Mouse (Mus musculus) MEL (cell line): Measurements from ENCODE around the gene Casr. TPM values are rescaled to one million over a fixed set of nuclear protein-coding genes. Genes with fewer than 3 reads are reported as not detected.

ENCODE experiments used
- DNase-seq: peaks from one replicate; pipeline ENCODE4 v3.0.0; 2011; ENCODE audit warnings: low read depth, low spot score
- H3K27ac ChIP-seq: 2 replicates; pipeline ENCODE4 v1.5.1; 2012; ENCODE audit warnings: low read depth, mild to moderate bottlenecking, control low read depth, low read length, moderate library complexity; ENCODE audit not compliant: control insufficient read depth
- H3K27me3 ChIP-seq, 2 experiments: fragments of 150-350 bp in 1 of 2; sonication (generic) in 1 of 2; 2 replicates each; pipeline ENCODE4 v1.6.1; 2012; ENCODE audit warnings: low read length in 2 of 2, mild to moderate bottlenecking in 2 of 2, improper control_type of control experiment in 1 of 2, moderate library complexity in 1 of 2; ENCODE audit not compliant: insufficient read depth in 2 of 2, control insufficient read depth in 1 of 2
- H3K36me3 ChIP-seq, 2 experiments: 2 replicates each; pipeline ENCODE4 v1.6.1; 2012 to 2014; ENCODE audit warnings: low read length in 2 of 2, improper control_type of control experiment in 1 of 2, inconsistent platforms in 1 of 2, mild to moderate bottlenecking in 1 of 2; ENCODE audit not compliant: insufficient read depth in 2 of 2, control insufficient read depth in 1 of 2
- H3K4me1 ChIP-seq, 2 experiments: fragments of 150-350 bp in 1 of 2; sonication (generic) in 1 of 2; 2 replicates each; pipeline ENCODE4 v1.6.1; 2012; ENCODE audit warnings: low read length in 2 of 2, improper control_type of control experiment in 1 of 2, mild to moderate bottlenecking in 1 of 2; ENCODE audit not compliant: insufficient read depth in 2 of 2, control insufficient read depth in 1 of 2
- H3K4me3 ChIP-seq, 2 experiments: fragments of 150-350 bp in 1 of 2; sonication (generic) in 1 of 2; 2 replicates each; pipeline ENCODE4 v1.5.1; 2012; ENCODE audit warnings: low read depth in 2 of 2, low read length in 2 of 2, mild to moderate bottlenecking in 2 of 2, moderate library complexity in 2 of 2, control low read depth in 1 of 2, improper control_type of control experiment in 1 of 2; ENCODE audit not compliant: control insufficient read depth in 1 of 2, insufficient read depth in 1 of 2
- H3K79me2 ChIP-seq: 2 replicates; pipeline ENCODE4 v1.6.1; 2012; ENCODE audit warnings: mild to moderate bottlenecking, low read length, moderate library complexity; ENCODE audit not compliant: control insufficient read depth, poor library complexity, insufficient read depth
- H3K9ac ChIP-seq: 2 replicates; pipeline ENCODE4 v1.6.1; 2012; ENCODE audit warnings: low read depth, mild to moderate bottlenecking, control low read depth, low read length, moderate library complexity; ENCODE audit not compliant: control insufficient read depth, poor library complexity, severe bottlenecking
- H3K9me3 ChIP-seq: fragments of 150-350 bp; sonication (generic); replicated peaks from 2 replicates; pipeline ENCODE4 v1.6.1; 2012; ENCODE audit warnings: mild to moderate bottlenecking, low read length, improper control_type of control experiment, moderate library complexity; ENCODE audit not compliant: insufficient read depth
- CHD1 ChIP-seq: IDR thresholded peaks from 2 replicates; pipeline ENCODE4 v1.6.1; 2012; ENCODE audit warnings: low read depth, mild to moderate bottlenecking, inconsistent platforms, low read length, improper control_type of control experiment
- CHD2 ChIP-seq: IDR thresholded peaks from 2 replicates; pipeline ENCODE4 v1.6.1; 2011; ENCODE audit warnings: low read length, improper control_type of control experiment
- ELF1 ChIP-seq: IDR thresholded peaks from 2 replicates; pipeline ENCODE4 v1.6.1; 2014; ENCODE audit warnings: low read depth, mild to moderate bottlenecking, inconsistent platforms, low read length, improper control_type of control experiment, moderate library complexity
- EP300 ChIP-seq, 2 experiments: IDR thresholded peaks; 2 replicates each; pipeline ENCODE4 v1.6.1; 2011; ENCODE audit warnings: improper control_type of control experiment in 2 of 2, low read length in 2 of 2, low read depth in 1 of 2, mild to moderate bottlenecking in 1 of 2
- KAT2A ChIP-seq: conservative IDR thresholded peaks from 2 replicates; pipeline ENCODE4 v1.6.1; 2012; ENCODE audit warnings: low read depth, low read length, improper control_type of control experiment, inconsistent platforms
- MAX ChIP-seq: IDR thresholded peaks from 2 replicates; pipeline ENCODE4 v1.6.1; 2011; ENCODE audit warnings: low read length, improper control_type of control experiment
- MAZ ChIP-seq: IDR thresholded peaks from 2 replicates; pipeline ENCODE4 v1.6.1; 2012; ENCODE audit warnings: low read depth, mild to moderate bottlenecking, inconsistent platforms, low read length, improper control_type of control experiment
- MEF2A ChIP-seq: IDR thresholded peaks from 2 replicates; pipeline ENCODE4 v1.6.1; 2014; ENCODE audit warnings: low read depth, mild to moderate bottlenecking, inconsistent platforms, low read length, improper control_type of control experiment; ENCODE audit not compliant: poor library complexity, insufficient replicate concordance, severe bottlenecking; ENCODE audit errors: extremely low read depth
- MYB ChIP-seq: IDR thresholded peaks from 2 replicates; pipeline ENCODE4 v1.6.1; 2011; ENCODE audit warnings: mild to moderate bottlenecking, low read depth, low read length, improper control_type of control experiment
- MYC ChIP-seq: IDR thresholded peaks from 2 replicates; pipeline ENCODE4 v1.6.1; 2011; ENCODE audit warnings: low read depth, mild to moderate bottlenecking, low read length, improper control_type of control experiment, moderate library complexity
- NRF1 ChIP-seq: IDR thresholded peaks from 2 replicates; pipeline ENCODE4 v1.6.1; 2014; ENCODE audit warnings: low read depth, mild to moderate bottlenecking, inconsistent platforms, low read length, improper control_type of control experiment, moderate library complexity; ENCODE audit not compliant: poor library complexity, insufficient read depth, severe bottlenecking
- POLR2AphosphoS2 ChIP-seq: IDR thresholded peaks from 2 replicates; pipeline ENCODE4 v1.6.1; 2011; ENCODE audit warnings: low read length, improper control_type of control experiment
- POLR2AphosphoS5 ChIP-seq: IDR thresholded peaks from 2 replicates; pipeline ENCODE4 v1.6.1; 2012; ENCODE audit warnings: low read depth, borderline replicate concordance, mild to moderate bottlenecking, inconsistent platforms, low read length, moderate library complexity, mixed read lengths
- RAD21 ChIP-seq: IDR thresholded peaks from 2 replicates; pipeline ENCODE4 v1.6.1; 2011; ENCODE audit warnings: mild to moderate bottlenecking, low read depth, low read length, improper control_type of control experiment
- TAL1 ChIP-seq: IDR thresholded peaks from 2 replicates; pipeline ENCODE4 v1.6.1; 2012; ENCODE audit warnings: mild to moderate bottlenecking, inconsistent platforms, low read length, moderate library complexity, mixed read lengths
- TBP ChIP-seq: IDR thresholded peaks from 2 replicates; pipeline ENCODE4 v1.8.0; 2011; ENCODE audit warnings: low read depth, low read length, improper control_type of control experiment
- TCF12 ChIP-seq: IDR thresholded peaks from 2 replicates; pipeline ENCODE4 v1.6.1; 2014; ENCODE audit warnings: low read depth, mild to moderate bottlenecking, inconsistent platforms, low read length, improper control_type of control experiment, moderate library complexity
- USF2 ChIP-seq, 2 experiments: IDR thresholded peaks; 2 replicates each; pipeline ENCODE4 v1.6.1; 2011 to 2012; ENCODE audit warnings: improper control_type of control experiment in 2 of 2, low read length in 2 of 2, borderline replicate concordance in 1 of 2, inconsistent platforms in 1 of 2, low read depth in 1 of 2, mild to moderate bottlenecking in 1 of 2; ENCODE audit not compliant: insufficient read depth in 1 of 2
- ZC3H11A ChIP-seq: IDR thresholded peaks from 2 replicates; pipeline ENCODE4 v1.6.1; 2012; ENCODE audit warnings: low read depth, mild to moderate bottlenecking, inconsistent platforms, low read length, improper control_type of control experiment
- ZKSCAN1 ChIP-seq: IDR thresholded peaks from 2 replicates; pipeline ENCODE4 v1.6.1; 2012; ENCODE audit warnings: low read depth, mild to moderate bottlenecking, inconsistent platforms, low read length, improper control_type of control experiment, moderate library complexity
- ZMIZ1 ChIP-seq: IDR thresholded peaks from 2 replicates; pipeline ENCODE4 v1.6.1; 2012; ENCODE audit warnings: low read depth, mild to moderate bottlenecking, inconsistent platforms, low read length, improper control_type of control experiment, moderate library complexity
- ZNF384 ChIP-seq: IDR thresholded peaks from 2 replicates; pipeline ENCODE4 v1.6.1; 2012; ENCODE audit warnings: low read depth, mild to moderate bottlenecking, inconsistent platforms, low read length, improper control_type of control experiment
- polyA plus RNA-seq, 2 experiments: library from polyadenylated mRNA; stranded (reverse) in 1 of 2; unstranded in 1 of 2; fragments of >175 nt in 1 of 2; fragments of >200 nt in 1 of 2; gene quantifications; 2 replicates each; pipeline versions ENCODE4 v1.2.1 to v1.2.4; 2012; ENCODE audit warnings: low replicate concordance in 2 of 2, low read depth in 1 of 2; ENCODE audit not compliant: insufficient read length in 2 of 2, insufficient read depth in 1 of 2, missing spikeins in 1 of 2
- total RNA-seq: library from RNA; depleted of rRNA; stranded (reverse); fragments of 300-350 nt; gene quantifications from 2 replicates; pipeline ENCODE4 v1.2.3, GENCODE M21; 2012

The Casr gene
- total and polyA plus RNA-seq, 3 experiments = not detected

DNA sequence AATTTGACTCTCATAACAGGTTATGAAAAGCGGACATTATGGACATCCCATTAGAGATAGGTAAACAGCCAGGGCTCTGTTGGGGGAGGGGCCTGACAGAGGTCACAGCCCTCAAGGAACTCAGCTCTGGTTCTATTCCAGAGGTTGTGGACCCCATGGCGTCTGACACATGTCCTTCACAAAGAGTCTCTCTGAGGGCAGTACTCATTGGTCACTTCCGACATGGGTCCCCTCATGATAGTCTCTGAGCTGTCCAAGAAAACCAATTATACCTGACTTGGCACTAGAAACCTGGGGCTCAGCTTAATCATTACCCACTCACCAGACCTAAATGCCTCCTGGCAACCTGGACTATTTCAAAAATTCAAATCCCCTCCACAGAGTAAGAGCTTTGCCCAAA lies 18.9 kb downstream of the Casr start:
- H3K4me1 ChIP-seq = no peaks in the 10 kb centered on the region
- no peaks in the 10 kb centered on the region for H3K36me3 ChIP-seq
- DNase-seq = no peak
- TF ChIP-seq ZNF384 = no peak
- no peak for TF ChIP-seq CHD2
- TF ChIP-seq ZC3H11A = no peak
- no peak for TF ChIP-seq MAX
- no peaks in the 10 kb centered on the region for H3K9me3 ChIP-seq
- no peaks in the 10 kb centered on the region for H3K27me3 ChIP-seq
- H3K4me3 ChIP-seq = no peak overlapping the region
- H3K9ac ChIP-seq = no peak overlapping the region
- no peaks in the 10 kb centered on the region for H3K79me2 ChIP-seq
- H3K27ac ChIP-seq = no peak overlapping the region

DNA sequence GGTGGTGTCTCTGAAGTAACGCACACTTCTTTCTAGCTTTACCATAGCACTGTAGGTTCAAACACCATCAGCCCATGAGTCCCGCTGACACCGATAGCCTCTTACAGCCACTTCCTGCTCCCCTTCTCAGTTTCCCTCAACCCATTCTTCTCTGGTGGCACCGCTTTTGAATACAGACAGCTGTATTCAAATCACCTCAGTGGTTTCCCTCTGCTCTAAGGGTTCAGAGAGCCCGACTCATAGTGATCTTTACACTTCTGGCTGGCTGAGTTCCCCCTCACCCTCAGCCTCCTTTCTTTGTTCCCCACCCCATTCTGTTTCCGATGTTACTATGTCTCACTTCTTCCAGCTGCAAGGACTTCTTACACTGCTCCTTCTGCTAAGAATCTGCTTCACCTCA lies 21.1 kb downstream of the Casr start:
- Histone ChIP-seq H3K9me3 (no peaks in the 10 kb centered on the region), H3K9ac (no peak overlapping the region), H3K27ac (no peak overlapping the region), H3K79me2 (no peaks in the 10 kb centered on the region), H3K4me1 (no peaks in the 10 kb centered on the region), H3K27me3 (no peaks in the 10 kb centered on the region), H3K4me3 (no peak overlapping the region), H3K36me3 (no peaks in the 10 kb centered on the region)
- TF ChIP-seq CHD1 (no peak), MYB (no peak), KAT2A (no peak), MEF2A (no peak)
- DNase-seq = no peak

DNA sequence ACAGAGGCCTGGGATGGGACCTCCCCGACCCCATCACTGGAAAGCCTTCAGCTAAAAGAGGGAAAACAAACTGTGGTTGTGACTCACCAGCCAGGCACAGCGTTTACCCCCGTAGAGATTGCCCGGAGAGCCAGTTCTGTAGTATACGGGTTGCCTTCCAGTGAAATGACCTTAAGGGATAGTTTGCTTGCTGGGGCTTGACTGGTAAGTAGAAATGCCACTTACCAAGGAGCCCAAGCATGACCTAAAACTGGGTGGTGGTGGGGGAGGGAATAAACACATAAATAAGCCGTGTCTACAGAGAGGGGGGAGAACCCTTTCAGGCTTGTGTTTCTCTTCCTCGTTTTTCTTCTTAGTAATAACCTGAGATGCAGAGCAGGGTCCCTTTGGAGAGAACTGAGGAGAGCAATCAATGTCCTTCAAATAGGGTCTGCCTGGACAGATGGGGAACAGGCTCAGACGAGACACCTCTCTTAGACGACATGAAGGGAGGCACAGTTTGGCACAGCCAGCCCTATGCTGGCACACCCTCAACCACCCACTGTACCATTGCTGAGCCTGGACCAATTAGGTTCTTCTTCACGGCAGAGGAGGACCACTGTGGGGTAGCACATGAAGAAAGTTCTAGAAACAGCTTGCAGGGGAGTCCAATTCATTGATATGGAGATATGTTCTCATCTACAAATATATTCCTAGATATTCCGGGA lies 28.8 kb downstream of the Casr start:
- no peaks in the 10 kb centered on the region for H3K36me3 ChIP-seq
- H3K27ac ChIP-seq = no peak overlapping the region
- H3K4me1 ChIP-seq = no peaks in the 10 kb centered on the region
- no peak overlapping the region for H3K9ac ChIP-seq
- no peak for TF ChIP-seq ZMIZ1
- no peak for TF ChIP-seq POLR2AphosphoS2
- no peak for TF ChIP-seq MYC
- no peak for TF ChIP-seq TAL1
- no peak for TF ChIP-seq MAZ
- TF ChIP-seq ZKSCAN1 = no peak
- no peak for TF ChIP-seq POLR2AphosphoS5
- TF ChIP-seq ELF1 = no peak
- TF ChIP-seq ZC3H11A = no peak
- no peak for TF ChIP-seq TCF12
- no peak for TF ChIP-seq EP300 (IDR thresholded peaks at IDR 0.05; ENCODE audit: low read depth in 1 of 2, low read length in 2 of 2)
- TF ChIP-seq TBP = no peak
- TF ChIP-seq RAD21 = no peak
- no peak for TF ChIP-seq NRF1
- no peak for TF ChIP-seq USF2 (IDR thresholded peaks at IDR 0.05; ENCODE audit: borderline replicate concordance in 1 of 2, insufficient read depth in 1 of 2, low read depth in 1 of 2, low read length in 2 of 2)
- no peak for DNase-seq
- no peak overlapping the region for H3K4me3 ChIP-seq
- no peaks in the 10 kb centered on the region; a peak in 1 of 4 replicates for H3K27me3 ChIP-seq
- H3K9me3 ChIP-seq = no peaks in the 10 kb centered on the region
- no peaks in the 10 kb centered on the region for H3K79me2 ChIP-seq
